ENCODE assay signal across 8 mouse cellular contexts in the genomic region with DNA sequence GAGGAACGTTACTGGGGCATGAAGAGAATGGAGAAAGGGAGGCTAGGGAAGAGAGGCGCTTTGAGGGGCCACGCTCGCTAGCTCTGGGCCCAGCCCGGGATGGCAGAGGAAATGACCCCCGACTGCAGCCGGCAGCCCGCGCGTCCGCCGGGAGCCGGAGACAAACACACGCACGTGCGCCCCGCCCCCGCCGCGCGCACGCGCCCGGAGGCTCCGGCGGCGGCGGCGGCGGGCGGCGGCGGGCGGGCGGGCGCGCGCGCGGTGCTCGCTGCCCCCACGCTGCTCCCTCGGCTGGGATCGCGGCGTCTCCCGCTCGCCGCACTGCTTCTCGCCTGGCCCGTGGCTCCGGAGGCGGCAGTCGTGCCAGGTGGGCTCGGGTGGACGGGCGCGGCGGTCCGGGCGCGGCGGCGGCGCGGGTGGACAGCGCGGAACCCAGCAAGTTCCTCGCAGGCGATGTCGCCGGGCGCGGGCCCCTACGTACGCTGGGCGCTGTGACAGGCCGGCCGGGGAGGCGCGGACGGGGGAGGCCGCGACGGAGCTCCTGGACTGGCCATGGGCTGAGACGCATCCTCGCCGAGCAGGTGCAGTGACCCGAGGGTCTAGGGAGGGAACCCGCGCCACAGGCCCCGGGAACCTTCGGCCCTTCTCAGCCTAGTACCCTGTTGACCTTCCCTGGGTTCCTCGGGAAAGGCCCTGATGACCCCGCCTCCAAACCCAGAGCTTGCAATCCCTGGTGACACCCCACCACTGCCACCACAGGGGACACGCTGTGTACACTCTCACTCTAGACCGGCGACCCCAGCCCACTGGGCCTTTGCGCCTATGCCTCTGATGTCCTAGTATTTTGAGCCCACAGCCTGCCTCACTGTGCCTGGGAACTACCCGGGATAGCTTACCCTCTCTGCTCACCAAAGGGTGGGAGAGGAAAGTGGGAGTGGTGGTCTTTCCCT. TPM values are rescaled to one million over a fixed set of nuclear protein-coding genes. Genes with fewer than 3 reads are reported as not detected.
DNase-seq lines count a peak whose midpoint lies in the region; ATAC-seq and TF ChIP-seq lines count a peak whose summit lies in the region.

Gene Amigo1, plus strand, starts transcription at position 238 of the 950 bp plus-strand sequence.

- H3K27me3 ChIP-seq in MEL (ENCODE audit: control insufficient read depth in 1 of 2, insufficient read depth in 2 of 2, low read length in 2 of 2), result peaks cover 5 to 6% of the 10 kb centered on the region in 2 experiments
- no peaks in the 10 kb centered on the region for H3K27me3 ChIP-seq in intestine, embryonic 15.5 days (replicated peaks)
- H3K27me3 ChIP-seq in liver, adult 2 months (ENCODE audit: control insufficient read depth, insufficient read depth, low read length), result no peaks in the 10 kb centered on the region
- no peaks in the 10 kb centered on the region; the same call in 1 of the 2 replicates for H3K27me3 ChIP-seq in midbrain, embryonic 16.5 days (ENCODE audit: control insufficient read depth, insufficient read depth, low read depth, low read length)

- TF ChIP-seq POLR2A in MEL (IDR thresholded peaks at IDR 0.05; ENCODE audit: control insufficient read depth in 1 of 2, insufficient read depth in 1 of 2, low read depth in 1 of 2, low read length in 2 of 2, poor library complexity in 1 of 2), result peak in 1 of 2 experiments; percentile 69; a peak in 2 of 4 replicates
- TF ChIP-seq POLR2A in liver, adult 2 months (IDR thresholded peaks at IDR 0.05; ENCODE audit: extremely low read depth, insufficient read depth, low read length), result no peak

- peak; percentile 33; the same call in 1 of the 2 replicates for ATAC-seq in common myeloid progenitor, adult 5-6 weeks (replicated peaks; ENCODE audit: low read depth, poor library complexity, severe bottlenecking)
- ATAC-seq in intestine, embryonic 15.5 days, result peak; percentile 67
- ATAC-seq in midbrain, embryonic 16.5 days, result peak; percentile 78

- H3K79me2 ChIP-seq in MEL (ENCODE audit: control insufficient read depth, insufficient read depth, low read length, poor library complexity), result peaks cover 3% of the 10 kb centered on the region; the same call in 1 of the 2 replicates
- no peaks in the 10 kb centered on the region for H3K79me2 ChIP-seq in liver, adult 2 months (ENCODE audit: control insufficient read depth, insufficient read depth, low read length)

- H3K9ac ChIP-seq in MEL (ENCODE audit: control insufficient read depth, low read depth, low read length, poor library complexity, severe bottlenecking), result peak within 1 kb of the TSS; percentile 88
- peak within 1 kb of the TSS; percentile 71 for H3K9ac ChIP-seq in intestine, embryonic 15.5 days
- peak within 1 kb of the TSS; percentile 96 for H3K9ac ChIP-seq in liver, adult 2 months (ENCODE audit: low read depth, low read length)
- H3K9ac ChIP-seq in midbrain, embryonic 16.5 days (ENCODE audit: low read depth, low read length), result peak within 1 kb of the TSS; percentile 90

- TF ChIP-seq EP300 in MEL (IDR thresholded peaks at IDR 0.05; ENCODE audit: low read depth in 1 of 2, low read length in 2 of 2), result no peak

- peaks cover 3 to 11% of the 10 kb centered on the region in 2 experiments; a peak in 3 of 4 replicates for H3K4me1 ChIP-seq in MEL (ENCODE audit: control insufficient read depth in 1 of 2, insufficient read depth in 2 of 2, low read length in 2 of 2)
- H3K4me1 ChIP-seq in intestine, embryonic 15.5 days (replicated peaks), result peaks cover 17% of the 10 kb centered on the region; the same call in 1 of the 2 replicates
- H3K4me1 ChIP-seq in liver, adult 2 months (ENCODE audit: control insufficient read depth, insufficient read depth, low read length), result peaks cover 5% of the 10 kb centered on the region
- peaks cover 24% of the 10 kb centered on the region for H3K4me1 ChIP-seq in midbrain, embryonic 16.5 days (ENCODE audit: control insufficient read depth, insufficient read depth, low read length)

- 2% methylated on average over 90 of the region's 100 CpGs for WGBS in intestine, embryonic 15.5 days
- WGBS in liver, adult 2 months, result 3% methylated on average over 95 of the region's 100 CpGs
- WGBS in midbrain, embryonic 16.5 days, result 2% methylated on average over 50 of the region's 100 CpGs

- no peaks in the 10 kb centered on the region for H3K9me3 ChIP-seq in MEL (replicated peaks; ENCODE audit: insufficient read depth, low read length)
- H3K9me3 ChIP-seq in intestine, embryonic 15.5 days, result no peaks in the 10 kb centered on the region
- H3K9me3 ChIP-seq in midbrain, embryonic 16.5 days (replicated peaks; ENCODE audit: control insufficient read depth, low read length, poor library complexity, severe bottlenecking), result no peaks in the 10 kb centered on the region

- no peak within 1 kb of the TSS for H3K27ac ChIP-seq in MEL (ENCODE audit: control insufficient read depth, low read depth, low read length)
- H3K27ac ChIP-seq in intestine, embryonic 15.5 days, result no peak within 1 kb of the TSS
- no peak within 1 kb of the TSS for H3K27ac ChIP-seq in liver, adult 2 months (replicated peaks; ENCODE audit: insufficient read depth, low read depth, low read length)
- peak within 1 kb of the TSS; percentile 67 for H3K27ac ChIP-seq in midbrain, embryonic 16.5 days (ENCODE audit: low read length)

- H3K36me3 ChIP-seq in MEL (ENCODE audit: control insufficient read depth in 1 of 2, insufficient read depth in 2 of 2, low read length in 2 of 2), result peaks cover 0 to under 1% of the 10 kb centered on the region in 2 experiments; a peak in 2 of 4 replicates
- H3K36me3 ChIP-seq in intestine, embryonic 15.5 days, result no peaks in the 10 kb centered on the region
- H3K36me3 ChIP-seq in liver, adult 2 months (ENCODE audit: control insufficient read depth, insufficient read depth, low read length), result no peaks in the 10 kb centered on the region
- H3K36me3 ChIP-seq in midbrain, embryonic 16.5 days (ENCODE audit: control insufficient read depth, insufficient read depth, low read length), result peaks cover 4% of the 10 kb centered on the region

- TF ChIP-seq CTCF in MEL (IDR thresholded peaks at IDR 0.05 in 2 of 3, conservative IDR thresholded peaks at IDR 0.05 in 1 of 3; ENCODE audit: control insufficient read depth in 1 of 3, insufficient read depth in 1 of 3, low read depth in 2 of 3, low read length in 3 of 3, poor library complexity in 1 of 3, severe bottlenecking in 1 of 3), result no peak
- no peak for TF ChIP-seq CTCF in liver, adult 2 months (IDR thresholded peaks at IDR 0.05; ENCODE audit: low read depth, low read length)

- H3K4me3 ChIP-seq in MEL (ENCODE audit: control insufficient read depth in 1 of 2, insufficient read depth in 1 of 2, low read depth in 2 of 2, low read length in 2 of 2), result peak within 1 kb of the TSS; percentile 80 to 81
- H3K4me3 ChIP-seq in intestine, embryonic 15.5 days (replicated peaks), result peak within 1 kb of the TSS; percentile 71
- H3K4me3 ChIP-seq in liver, adult 2 months (ENCODE audit: insufficient read depth, low read depth, low read length), result peak within 1 kb of the TSS; percentile 84
- peak within 1 kb of the TSS; percentile 89 for H3K4me3 ChIP-seq in midbrain, embryonic 16.5 days (ENCODE audit: low read depth, low read length)

- TF ChIP-seq RAD21 in MEL (IDR thresholded peaks at IDR 0.05; ENCODE audit: low read depth, low read length), result no peak

- peak within 1 kb of the TSS; percentile 94 for H3K4me2 ChIP-seq in intestine, embryonic 15.5 days (replicated peaks)
- H3K4me2 ChIP-seq in midbrain, embryonic 16.5 days (ENCODE audit: low read length), result peak within 1 kb of the TSS; percentile 88

- DNase-seq in A20 (ENCODE audit: low read depth, low spot score) (peak; percentile 72), MEL (ENCODE audit: low read depth, low spot score) (peak; percentile 64)
- DNase-seq in gastrocnemius, postnatal 4 days (ENCODE audit: low spot score in 2 of 2), result peak in 1 of 2 experiments; percentile 57
- no peak for DNase-seq in liver, adult 2 months (ENCODE audit: extremely low read depth, low read depth, low spot score)
- DNase-seq in ovary, adult 18-20 months (ENCODE audit: low spot score), result no peak

TF ChIP-seq in MEL, 35 proteins besides CTCF, POLR2A, EP300 and RAD21 (continues in another document):
- TF ChIP-seq MEF2A (IDR thresholded peaks at IDR 0.05; ENCODE audit: extremely low read depth, insufficient replicate concordance, low read depth, low read length, poor library complexity, severe bottlenecking) (no peak), ZNF384 (IDR thresholded peaks at IDR 0.05; ENCODE audit: low read depth, low read length) (no peak), GATA1 (IDR thresholded peaks at IDR 0.05; ENCODE audit: low read depth, low read length) (no peak), POLR2AphosphoS2 (IDR thresholded peaks at IDR 0.05; ENCODE audit: low read length) (no peak), USF1 (IDR thresholded peaks at IDR 0.05; ENCODE audit: low read depth, low read length) (no peak), ETS1 (IDR thresholded peaks at IDR 0.05; ENCODE audit: low read depth, low read length) (no peak), MYC (IDR thresholded peaks at IDR 0.05; ENCODE audit: low read depth, low read length) (no peak; the same call in 1 of the 2 replicates), NRF1 (IDR thresholded peaks at IDR 0.05; ENCODE audit: insufficient read depth, low read depth, low read length, poor library complexity, severe bottlenecking) (peak; percentile 63), CHD1 (IDR thresholded peaks at IDR 0.05; ENCODE audit: low read depth, low read length) (no peak), MAX (IDR thresholded peaks at IDR 0.05; ENCODE audit: low read length) (peak; percentile 40; the same call in 1 of the 2 replicates), E2F4 (IDR thresholded peaks at IDR 0.05; ENCODE audit: borderline replicate concordance, low read depth, low read length) (no peak), KAT2A (conservative IDR thresholded peaks at IDR 0.05; ENCODE audit: low read depth, low read length) (no peak), NELFE (IDR thresholded peaks at IDR 0.05; ENCODE audit: low read depth, low read length) (peak; percentile 29; the same call in 1 of the 2 replicates), ZC3H11A (IDR thresholded peaks at IDR 0.05; ENCODE audit: low read depth, low read length) (no peak), SIN3A (IDR thresholded peaks at IDR 0.05; ENCODE audit: low read length) (peak; percentile 44; the same call in 1 of the 2 replicates), JUND (IDR thresholded peaks at IDR 0.05; ENCODE audit: low read depth, low read length) (no peak)

RNA-seq across cellular contexts. Expression of gene Amigo1, which starts in this region (rescaled TPM):
- total RNA-seq in MEL (2012; rRNA removed), result 3.7 and 4.6 TPM in 2 replicates
- polyA plus RNA-seq in MEL (2012; ENCODE audit: insufficient read depth in 1 of 2, insufficient read length in 2 of 2, low read depth in 1 of 2, low replicate concordance in 2 of 2, missing spikeins in 1 of 2), result 1 to 10 TPM in 1 of 2 experiments, not detected in 1; 9.5 TPM
- total RNA-seq in common myeloid progenitor, adult 5-6 weeks (2017), result 3.1 and 4.5 TPM in 2 replicates
- total RNA-seq in gastrocnemius, postnatal 4 days (2021), result 10 to 100 TPM; 27.9 to 32.2 TPM
- 3.9 and 4.4 TPM in 2 replicates for polyA plus RNA-seq in intestine, embryonic 15.5 days (2015; fragmentation: Nextera tagmentation; extraction: Ambion mirVana)
- total RNA-seq in liver, adult 2 months (2014; rRNA removed), result 2.7 and 3.8 TPM in 2 replicates
- 9.3 and 15.1 TPM in 2 replicates for polyA plus RNA-seq in liver, adult 2 months (2012; rRNA removed)
- 11.8 and 12.6 TPM in 2 replicates for polyA plus RNA-seq in midbrain, embryonic 16.5 days (2015; fragmentation: Nextera tagmentation; extraction: Ambion mirVana)

Comparison
In these comparisons a context has a peak if more than half of its experiments do, and no peak if none do; other contexts are left out.
1. DNase-seq: peak in A20 (single experiment) and MEL (single experiment); none in liver, adult 2 months (single experiment) and ovary, adult 18-20 months (single experiment).
2. Peak in every context shown above with its lines, with median percentiles within 50 percentile points of each other: H3K4me3 ChIP-seq, H3K9ac ChIP-seq and ATAC-seq.